Mouse (Mus musculus): ENCODE results near the gene Rab3d. TPM values are rescaled to one million over a fixed set of nuclear protein-coding genes. Genes with fewer than 3 reads are reported as not detected.
A peak's percentile ranks its signal among the peaks of the same experiment; 100 is the strongest.

Rab3d gene
- polyA plus RNA-seq, 1 experiment = 40.3 TPM

GRCm38 (mm10) chr9:21944267-21944666, 26.3 kb upstream of the Rab3d start:
- no peak overlapping the region for H3K4me3 ChIP-seq (ENCODE audit: control insufficient read depth, insufficient read depth, low read length)
- peaks cover 6% of the 10 kb centered on the region; the same call in 1 of the 2 replicates for H3K4me1 ChIP-seq (replicated peaks; ENCODE audit: control insufficient read depth, insufficient read depth, low read length)
- DNase-seq = no peak
- H3K36me3 ChIP-seq (ENCODE audit: control insufficient read depth, insufficient read depth, low read length) = no peaks in the 10 kb centered on the region
- TF ChIP-seq CTCF (IDR thresholded peaks at IDR 0.05; ENCODE audit: borderline replicate concordance, control insufficient read depth, extremely low read depth, insufficient read depth, low read length, poor library complexity) (no peak), POLR2A (IDR thresholded peaks at IDR 0.05; ENCODE audit: control insufficient read depth, extremely low read depth, insufficient read depth, low read length, poor library complexity) (no peak)
- H3K27me3 ChIP-seq (ENCODE audit: control insufficient read depth, insufficient read depth, low read length) = peaks cover 2% of the 10 kb centered on the region; the same call in 1 of the 2 replicates
- H3K27ac ChIP-seq (ENCODE audit: control insufficient read depth, insufficient read depth, low read length) = no peak overlapping the region
- 63% methylated on average over 23 of the region's 23 CpGs for WGBS

- H3K27ac ChIP-seq (ENCODE audit: control insufficient read depth, insufficient read depth, low read length) = no peak overlapping the region
- no peak for DNase-seq
- peaks cover 6% of the 10 kb centered on the region; the same call in 1 of the 2 replicates for H3K4me1 ChIP-seq (replicated peaks; ENCODE audit: control insufficient read depth, insufficient read depth, low read length)
- TF ChIP-seq POLR2A (IDR thresholded peaks at IDR 0.05; ENCODE audit: control insufficient read depth, extremely low read depth, insufficient read depth, low read length, poor library complexity) = no peak
- TF ChIP-seq CTCF (IDR thresholded peaks at IDR 0.05; ENCODE audit: borderline replicate concordance, control insufficient read depth, extremely low read depth, insufficient read depth, low read length, poor library complexity) = no peak
- peaks cover 2% of the 10 kb centered on the region; the same call in 1 of the 2 replicates for H3K27me3 ChIP-seq (ENCODE audit: control insufficient read depth, insufficient read depth, low read length)
- H3K4me3 ChIP-seq (ENCODE audit: control insufficient read depth, insufficient read depth, low read length) = no peak overlapping the region
- no peaks in the 10 kb centered on the region for H3K36me3 ChIP-seq (ENCODE audit: control insufficient read depth, insufficient read depth, low read length)
- WGBS = 75% methylated on average over 12 of the region's 12 CpGs
Measured at GRCm38 (mm10) chr9:21943638-21944037, 25.6 kb upstream of the Rab3d start.

- Histone ChIP-seq H3K27me3 (ENCODE audit: control insufficient read depth, insufficient read depth, low read length) (peaks cover 2% of the 10 kb centered on the region; the same call in 1 of the 2 replicates), H3K4me3 (ENCODE audit: control insufficient read depth, insufficient read depth, low read length) (no peak overlapping the region), H3K27ac (ENCODE audit: control insufficient read depth, insufficient read depth, low read length) (no peak overlapping the region), H3K4me1 (replicated peaks; ENCODE audit: control insufficient read depth, insufficient read depth, low read length) (peaks cover 6% of the 10 kb centered on the region; the same call in 1 of the 2 replicates), H3K36me3 (ENCODE audit: control insufficient read depth, insufficient read depth, low read length) (no peaks in the 10 kb centered on the region)
- TF ChIP-seq CTCF (IDR thresholded peaks at IDR 0.05; ENCODE audit: borderline replicate concordance, control insufficient read depth, extremely low read depth, insufficient read depth, low read length, poor library complexity) = no peak
- no peak for TF ChIP-seq POLR2A (IDR thresholded peaks at IDR 0.05; ENCODE audit: control insufficient read depth, extremely low read depth, insufficient read depth, low read length, poor library complexity)
- WGBS = 87% methylated on average over 12 of the region's 12 CpGs
- no peak for DNase-seq
Measured at GRCm38 (mm10) chr9:21943046-21943445, 25.1 kb upstream of the Rab3d start.

- TF ChIP-seq POLR2A (IDR thresholded peaks at IDR 0.05; ENCODE audit: control insufficient read depth, extremely low read depth, insufficient read depth, low read length, poor library complexity) = no peak
- TF ChIP-seq CTCF (IDR thresholded peaks at IDR 0.05; ENCODE audit: borderline replicate concordance, control insufficient read depth, extremely low read depth, insufficient read depth, low read length, poor library complexity) = no peak
- Histone ChIP-seq H3K4me1 (replicated peaks; ENCODE audit: control insufficient read depth, insufficient read depth, low read length) (peaks cover 10% of the 10 kb centered on the region), H3K27me3 (ENCODE audit: control insufficient read depth, insufficient read depth, low read length) (no peaks in the 10 kb centered on the region), H3K27ac (ENCODE audit: control insufficient read depth, insufficient read depth, low read length) (no peak overlapping the region), H3K36me3 (ENCODE audit: control insufficient read depth, insufficient read depth, low read length) (no peaks in the 10 kb centered on the region), H3K4me3 (ENCODE audit: control insufficient read depth, insufficient read depth, low read length) (no peak overlapping the region)
- WGBS = 98% methylated on average over 4 of the region's 4 CpGs
- DNase-seq = no peak
Measured at GRCm38 (mm10) chr9:21938234-21938855, 20.4 kb upstream of the Rab3d start.

- Histone ChIP-seq H3K27ac (ENCODE audit: control insufficient read depth, insufficient read depth, low read length) (no peak overlapping the region), H3K27me3 (ENCODE audit: control insufficient read depth, insufficient read depth, low read length) (no peaks in the 10 kb centered on the region), H3K4me1 (replicated peaks; ENCODE audit: control insufficient read depth, insufficient read depth, low read length) (peaks cover 10% of the 10 kb centered on the region), H3K4me3 (ENCODE audit: control insufficient read depth, insufficient read depth, low read length) (no peak overlapping the region), H3K36me3 (ENCODE audit: control insufficient read depth, insufficient read depth, low read length) (no peaks in the 10 kb centered on the region)
- DNase-seq = no peak
- 87% methylated on average over 4 of the region's 4 CpGs for WGBS
- TF ChIP-seq POLR2A (IDR thresholded peaks at IDR 0.05; ENCODE audit: control insufficient read depth, extremely low read depth, insufficient read depth, low read length, poor library complexity) (no peak), CTCF (IDR thresholded peaks at IDR 0.05; ENCODE audit: borderline replicate concordance, control insufficient read depth, extremely low read depth, insufficient read depth, low read length, poor library complexity) (no peak)
Measured at GRCm38 (mm10) chr9:21937711-21938175, 19.8 kb upstream of the Rab3d start.

- H3K27me3 ChIP-seq (ENCODE audit: control insufficient read depth, insufficient read depth, low read length) = no peaks in the 10 kb centered on the region
- H3K36me3 ChIP-seq (ENCODE audit: control insufficient read depth, insufficient read depth, low read length) = no peaks in the 10 kb centered on the region
- WGBS = 5% methylated on average over 42 of the region's 43 CpGs
- H3K4me3 ChIP-seq (ENCODE audit: control insufficient read depth, insufficient read depth, low read length) = peak within 1 kb of the TSS; percentile 35
- TF ChIP-seq POLR2A (IDR thresholded peaks at IDR 0.05; ENCODE audit: control insufficient read depth, extremely low read depth, insufficient read depth, low read length, poor library complexity) = no peak
- TF ChIP-seq CTCF (IDR thresholded peaks at IDR 0.05; ENCODE audit: borderline replicate concordance, control insufficient read depth, extremely low read depth, insufficient read depth, low read length, poor library complexity) = no peak
- no peak within 1 kb of the TSS for H3K27ac ChIP-seq (ENCODE audit: control insufficient read depth, insufficient read depth, low read length)
- DNase-seq = peak; percentile 74
- peaks cover 10% of the 10 kb centered on the region for H3K4me1 ChIP-seq (replicated peaks; ENCODE audit: control insufficient read depth, insufficient read depth, low read length)
Measured at GRCm38 (mm10) chr9:21936692-21937570, 18.9 kb upstream of the Rab3d start, which contains the start of gene Plppr2. Plppr2 (plus strand) TSS chr9:21937033.
